Mouse (Mus musculus): ENCODE measurements at regions not wholly inside any gene's neighbourhood (a gene's known extent, or its start where the extent isn't known, plus 50 kb on each side); places are given as distances from the start of the nearest gene placed in this dataset.

DNA sequence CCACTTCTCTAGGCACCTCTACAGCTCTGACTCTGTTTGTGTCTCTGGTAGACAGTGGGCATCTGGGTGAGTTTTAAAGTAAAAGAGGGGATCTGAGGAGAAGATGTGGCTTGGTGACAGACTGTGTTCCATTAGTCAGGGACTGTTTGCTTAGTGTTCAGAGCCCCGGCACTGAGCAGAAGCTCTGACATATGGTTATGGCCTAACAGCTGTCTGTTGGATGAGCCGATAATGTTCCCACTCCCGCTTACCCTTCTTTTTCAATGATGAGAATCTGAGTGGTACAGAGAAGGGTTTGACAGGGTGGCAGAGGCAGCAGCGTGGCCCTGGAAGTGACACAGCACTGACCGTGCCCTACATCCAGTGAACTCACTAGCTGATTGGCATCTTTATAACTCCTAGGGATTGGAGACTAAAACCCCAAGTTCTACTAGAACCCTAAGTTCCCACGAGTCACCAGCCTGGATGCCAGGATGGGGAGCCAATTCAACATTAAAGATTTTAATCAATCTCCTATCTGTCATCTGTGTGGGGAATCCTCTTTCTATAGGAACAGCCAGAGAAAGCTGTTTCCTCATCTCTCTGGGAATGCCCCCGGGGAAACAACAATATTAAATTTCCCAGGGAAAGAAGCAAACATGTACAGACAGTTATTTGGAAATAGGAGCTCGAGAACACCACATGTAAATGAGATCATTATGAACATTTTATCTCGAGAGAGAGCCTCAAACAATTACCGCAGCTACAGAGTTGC, 266.6 kb downstream of the Gm19410 start:
- TF ChIP-seq CTCF (IDR thresholded peaks at IDR 0.05; ENCODE audit: low read depth) (no peak), EP300 (IDR thresholded peaks at IDR 0.05; ENCODE audit: low read depth) (no peak)

All from liver, postnatal 0 days (tissue).